Mouse (Mus musculus): ENCODE measurements at regions not wholly inside any gene's neighbourhood (a gene's known extent, or its start where the extent isn't known, plus 50 kb on each side); places are given as distances from the start of the nearest gene placed in this dataset.

DNA sequence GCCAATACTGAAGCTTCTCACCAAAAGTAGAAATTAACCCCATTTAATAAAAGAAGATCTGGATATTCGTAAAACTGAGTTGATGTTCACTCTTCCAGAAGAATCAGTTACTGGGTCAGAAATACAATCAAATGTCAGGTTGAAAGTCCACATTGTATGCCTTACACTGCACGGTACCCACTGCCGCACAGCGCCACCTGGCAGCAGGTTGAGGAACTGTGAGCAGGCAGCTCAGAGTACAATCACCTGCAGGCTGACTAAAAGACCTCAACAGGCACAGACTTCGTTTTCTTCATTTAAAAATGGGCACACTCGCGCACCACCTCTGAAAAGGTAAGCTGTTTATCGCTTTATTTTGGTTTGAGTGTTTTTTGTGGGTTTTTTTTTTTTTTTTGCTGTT is 341.8 kb upstream of the Mms22l start:
- peak; percentile 60 to 69; a peak in 3 of 4 replicates for ATAC-seq (replicated peaks in 1 of 2; ENCODE audit: insufficient read depth in 1 of 2, low FRiP score in 2 of 2, low TSS enrichment in 1 of 2, low read depth in 1 of 2, poor library complexity in 2 of 2, severe bottlenecking in 2 of 2)

DNA sequence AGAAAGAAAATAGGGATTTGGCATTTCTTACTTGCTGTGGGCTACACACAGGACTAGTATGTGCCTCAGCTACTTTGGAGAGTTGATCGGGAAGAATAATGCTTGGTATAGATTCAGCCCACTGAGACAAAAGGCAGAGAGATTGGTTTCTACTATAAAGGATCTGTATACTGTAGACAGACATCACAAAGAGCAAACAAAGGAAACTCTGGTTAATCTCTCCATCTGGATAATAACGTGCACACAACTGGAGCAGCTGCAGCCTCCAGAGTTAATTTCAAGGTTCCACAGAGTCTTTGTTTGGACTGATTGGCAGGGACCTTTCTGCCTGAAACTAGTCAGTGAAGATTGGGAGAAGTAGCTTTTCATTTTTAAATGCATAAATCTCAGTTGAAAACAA is 322.5 kb upstream of the Mms22l start:
- ATAC-seq (replicated peaks in 1 of 2; ENCODE audit: insufficient read depth in 1 of 2, low FRiP score in 2 of 2, low TSS enrichment in 1 of 2, low read depth in 1 of 2, poor library complexity in 2 of 2, severe bottlenecking in 2 of 2): no peak

DNA sequence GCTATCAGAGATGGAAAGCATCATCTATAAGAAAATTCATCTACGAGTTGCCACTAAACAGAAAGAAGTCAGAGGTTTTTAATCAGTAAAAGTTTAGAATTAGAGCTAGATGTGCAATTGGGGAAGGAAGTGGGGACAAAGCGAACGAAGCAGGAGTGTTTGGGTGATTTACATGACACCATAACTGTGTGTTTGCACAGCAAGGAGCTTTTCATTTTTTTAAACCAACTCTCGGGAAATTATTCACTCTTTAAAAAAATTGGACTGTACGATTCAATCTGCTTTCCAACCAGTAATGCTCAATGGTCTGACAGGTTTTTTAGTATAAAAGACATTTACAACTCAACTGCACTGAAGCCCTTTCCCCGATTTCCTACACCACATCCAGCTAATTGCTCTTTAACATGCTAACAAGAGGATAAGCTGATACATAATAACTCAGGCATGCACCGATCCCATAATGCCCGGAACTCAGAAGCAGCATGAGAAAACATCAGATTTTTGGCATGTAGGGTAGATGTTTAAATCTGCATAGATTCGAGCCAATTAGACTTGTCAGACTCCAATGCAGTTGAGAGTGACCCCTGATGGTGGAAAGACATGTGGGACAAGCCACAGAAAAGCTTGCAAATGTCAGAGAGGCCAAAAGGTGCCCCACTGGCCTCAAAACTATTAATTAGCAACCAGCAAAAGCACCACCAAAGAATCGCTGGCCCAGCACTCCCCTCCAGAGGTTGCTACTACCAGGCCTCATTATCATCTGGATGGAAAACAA is 282.8 kb upstream of the Mms22l start:
- no peak for ATAC-seq (replicated peaks in 1 of 2; ENCODE audit: insufficient read depth in 1 of 2, low FRiP score in 2 of 2, low TSS enrichment in 1 of 2, low read depth in 1 of 2, poor library complexity in 2 of 2, severe bottlenecking in 2 of 2)

DNA sequence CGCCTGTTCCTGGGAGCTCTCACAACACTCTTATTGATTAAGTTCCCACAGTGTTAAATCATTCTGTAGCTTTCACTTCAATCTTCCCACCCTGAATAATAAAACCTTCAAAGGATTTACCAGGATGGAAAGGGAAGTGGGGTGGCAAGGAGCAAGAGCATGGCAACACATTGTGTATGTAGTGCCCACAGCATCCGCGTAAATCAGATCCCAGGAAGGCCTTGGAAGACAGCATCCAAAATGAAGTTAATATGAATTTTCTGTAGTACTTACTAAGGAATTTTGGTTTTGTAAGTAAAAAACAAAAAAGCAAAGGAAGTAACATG is 282.3 kb upstream of the Mms22l start:
- no peak for ATAC-seq (replicated peaks in 1 of 2; ENCODE audit: insufficient read depth in 1 of 2, low FRiP score in 2 of 2, low TSS enrichment in 1 of 2, low read depth in 1 of 2, poor library complexity in 2 of 2, severe bottlenecking in 2 of 2)

DNA sequence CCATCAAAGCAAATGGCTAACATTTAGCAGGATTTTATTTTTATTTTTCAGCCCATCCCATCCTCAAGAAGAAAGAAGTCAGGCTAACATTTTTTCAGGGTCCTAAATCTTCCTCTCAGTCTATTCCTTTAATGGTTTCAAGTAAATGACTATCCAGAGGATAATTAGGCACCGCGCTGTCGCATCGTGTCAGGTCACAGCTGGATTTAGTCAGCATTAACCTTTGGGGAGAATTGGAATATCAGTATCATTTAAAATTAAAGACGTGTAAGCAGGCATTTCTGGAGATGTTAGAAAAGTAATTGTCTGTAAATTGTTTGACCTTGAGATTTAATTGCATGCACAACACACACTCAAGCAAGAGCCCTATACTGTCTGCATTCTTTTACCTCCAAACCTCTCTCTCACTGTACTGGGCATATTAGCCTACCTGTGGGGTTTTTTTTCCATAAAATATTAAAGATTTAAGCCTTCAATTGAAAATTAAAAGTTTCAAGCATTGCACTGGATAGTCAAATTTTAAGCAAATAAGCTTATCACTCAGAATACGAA is 277.8 kb upstream of the Mms22l start:
- no peak for ATAC-seq (replicated peaks in 1 of 2; ENCODE audit: insufficient read depth in 1 of 2, low FRiP score in 2 of 2, low TSS enrichment in 1 of 2, low read depth in 1 of 2, poor library complexity in 2 of 2, severe bottlenecking in 2 of 2)

DNA sequence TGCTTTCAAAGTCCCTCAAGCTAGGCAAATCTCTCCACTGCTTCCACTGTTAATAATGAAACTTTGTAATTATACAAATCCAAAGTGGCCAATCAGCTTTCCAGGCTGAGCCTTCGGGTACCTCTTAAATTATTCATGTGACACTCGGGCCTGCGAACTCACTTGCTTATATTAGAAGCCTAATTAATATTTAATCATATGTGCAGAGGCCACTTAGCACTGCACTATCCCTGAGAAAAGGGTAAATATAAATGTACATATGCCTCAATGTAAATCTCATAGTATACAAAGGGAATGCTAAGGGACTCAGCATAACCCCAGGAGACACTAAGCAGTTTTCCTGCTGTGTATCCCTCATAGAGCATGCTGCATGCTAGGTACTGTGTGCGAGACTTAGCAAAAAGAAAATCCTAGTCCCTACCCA is 277.2 kb upstream of the Mms22l start:
- no peak for ATAC-seq (replicated peaks in 1 of 2; ENCODE audit: insufficient read depth in 1 of 2, low FRiP score in 2 of 2, low TSS enrichment in 1 of 2, low read depth in 1 of 2, poor library complexity in 2 of 2, severe bottlenecking in 2 of 2)

DNA sequence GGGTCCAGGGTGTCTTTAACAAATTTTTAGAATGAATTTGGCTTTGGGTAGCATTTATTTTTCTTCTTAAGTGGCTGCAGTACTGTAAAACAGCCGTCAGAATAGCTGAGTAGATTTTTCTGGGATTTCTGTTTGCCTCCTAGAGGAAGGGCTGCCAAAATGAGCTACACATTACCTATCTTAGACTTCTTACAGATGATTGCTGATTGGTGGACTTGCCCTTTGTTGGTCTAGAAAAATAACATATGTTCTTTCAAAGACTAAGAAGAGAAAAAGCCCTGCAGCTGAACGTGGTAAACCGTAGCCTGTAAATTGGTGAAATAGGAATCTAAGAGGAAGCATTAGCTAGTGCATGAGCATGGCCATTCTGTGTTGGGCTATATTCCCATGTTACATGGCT is 276.7 kb upstream of the Mms22l start:
- no peak for ATAC-seq (replicated peaks in 1 of 2; ENCODE audit: insufficient read depth in 1 of 2, low FRiP score in 2 of 2, low TSS enrichment in 1 of 2, low read depth in 1 of 2, poor library complexity in 2 of 2, severe bottlenecking in 2 of 2)

DNA sequence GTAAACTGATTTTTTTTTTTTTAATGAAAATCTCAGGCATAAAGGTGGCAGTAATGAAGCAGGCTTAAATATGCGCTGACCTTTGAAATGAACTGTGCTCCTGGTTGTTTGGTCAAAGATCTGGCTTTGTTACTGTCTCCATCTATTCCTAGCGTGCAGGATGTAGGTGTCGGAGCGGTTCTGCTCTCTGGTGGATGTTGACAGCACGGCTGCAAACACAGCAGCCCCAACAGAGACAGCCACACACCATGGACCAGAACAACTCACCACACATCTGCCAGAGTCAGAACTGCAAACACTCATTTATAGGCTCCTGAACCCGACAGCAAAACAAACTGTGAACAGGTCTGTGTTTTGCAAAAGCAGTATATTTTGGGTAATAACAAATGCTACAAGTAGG is 251.1 kb upstream of the Mms22l start:
- ATAC-seq (replicated peaks in 1 of 2; ENCODE audit: insufficient read depth in 1 of 2, low FRiP score in 2 of 2, low TSS enrichment in 1 of 2, low read depth in 1 of 2, poor library complexity in 2 of 2, severe bottlenecking in 2 of 2): no peak

DNA sequence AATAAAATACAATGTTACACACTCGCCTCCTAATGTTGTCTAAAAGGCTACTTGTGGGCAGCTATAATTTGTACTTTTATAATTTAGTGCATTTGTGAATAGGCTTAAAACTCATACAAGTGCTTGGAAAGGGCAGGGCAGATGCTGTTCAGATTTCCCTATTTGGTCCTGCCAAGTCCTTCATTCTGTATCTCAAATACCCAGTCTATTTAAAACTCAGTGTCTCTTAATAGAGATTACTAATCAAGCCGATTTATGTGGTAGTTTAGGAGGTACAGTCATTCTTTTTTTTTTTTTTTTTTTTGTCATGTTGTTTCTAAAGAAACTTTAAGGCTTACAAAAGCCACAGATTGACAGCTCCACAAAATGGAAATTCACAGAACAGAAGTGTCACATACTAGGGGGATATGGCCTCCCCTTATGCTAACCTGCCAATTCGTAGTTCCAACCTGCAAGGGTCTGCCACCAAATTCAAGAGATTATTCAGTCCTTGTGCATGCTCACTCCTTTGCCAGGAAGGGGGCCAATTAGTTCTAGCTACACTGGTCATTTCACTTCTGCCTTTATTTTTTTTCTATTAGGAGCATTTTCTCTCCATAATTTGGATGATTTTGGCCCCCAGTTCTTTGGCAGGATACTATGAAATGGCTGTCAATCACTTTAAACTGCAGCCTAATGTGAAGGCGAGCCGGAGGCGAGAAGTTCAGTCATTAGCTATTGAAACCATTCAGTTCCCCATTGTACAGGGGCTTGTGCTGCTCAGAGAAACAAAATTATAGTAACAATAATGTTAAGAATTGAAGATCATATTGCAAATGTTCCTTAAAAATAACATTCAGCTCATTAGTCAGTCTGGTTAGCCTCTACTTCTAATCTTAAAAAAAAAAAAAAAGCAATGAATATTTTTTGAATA is 247.9 kb upstream of the Mms22l start:
- ATAC-seq (replicated peaks in 1 of 2; ENCODE audit: insufficient read depth in 1 of 2, low FRiP score in 2 of 2, low TSS enrichment in 1 of 2, low read depth in 1 of 2, poor library complexity in 2 of 2, severe bottlenecking in 2 of 2): no peak

DNA sequence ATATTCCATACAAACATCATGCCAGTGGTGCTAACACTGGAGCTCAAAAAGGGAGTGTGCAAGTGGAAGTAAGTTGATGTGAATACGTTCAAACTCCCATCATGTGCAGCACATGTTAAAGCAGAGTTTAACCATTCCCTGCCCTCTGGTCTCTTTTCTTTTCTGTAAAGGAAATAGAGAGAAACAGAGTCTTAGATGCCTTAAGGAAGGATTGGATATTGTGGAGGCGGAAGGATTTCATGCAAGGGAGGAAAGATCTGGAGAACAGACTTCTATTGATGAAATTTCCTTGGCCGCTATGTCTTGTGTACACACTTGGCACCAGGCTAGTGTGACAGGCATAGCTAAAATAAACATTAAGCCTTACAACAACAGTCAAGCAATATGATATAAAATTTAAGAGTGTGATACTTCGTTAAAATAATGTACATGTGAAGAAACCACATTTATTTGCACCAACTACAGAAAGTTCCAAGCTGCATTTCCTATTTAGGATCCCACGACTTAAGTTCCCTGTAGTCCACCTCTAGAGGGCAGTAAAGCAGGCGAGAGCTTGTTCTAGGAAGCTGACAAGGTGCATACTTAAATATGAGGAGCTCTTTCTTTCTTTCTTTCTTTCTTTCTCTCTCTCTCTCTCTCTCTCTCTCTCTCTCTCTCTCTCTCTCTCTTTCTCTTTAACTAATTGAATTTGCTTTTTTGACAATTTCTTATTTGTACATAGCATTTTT is 246.8 kb upstream of the Mms22l start:
- ATAC-seq (replicated peaks in 1 of 2; ENCODE audit: insufficient read depth in 1 of 2, low FRiP score in 2 of 2, low TSS enrichment in 1 of 2, low read depth in 1 of 2, poor library complexity in 2 of 2, severe bottlenecking in 2 of 2): no peak

DNA sequence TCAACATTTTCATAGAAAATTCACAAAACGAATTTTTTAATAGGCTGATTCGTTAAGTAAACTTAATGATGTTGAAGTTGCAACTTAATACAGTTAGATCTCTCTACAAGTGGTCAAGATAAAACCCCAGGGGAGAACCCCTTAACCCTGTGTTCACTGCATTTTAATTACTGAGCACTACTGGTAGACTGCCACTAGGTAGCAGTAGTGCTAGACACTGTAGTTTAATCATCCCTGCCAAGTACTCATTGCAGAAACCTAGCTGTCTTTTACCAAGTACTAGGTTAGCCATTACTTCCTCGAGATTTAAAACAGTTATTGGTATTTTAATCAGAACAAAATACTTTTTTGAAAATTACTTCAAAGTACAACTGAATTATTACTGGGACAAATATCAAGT is 218.1 kb upstream of the Mms22l start:
- ATAC-seq (replicated peaks in 1 of 2; ENCODE audit: insufficient read depth in 1 of 2, low FRiP score in 2 of 2, low TSS enrichment in 1 of 2, low read depth in 1 of 2, poor library complexity in 2 of 2, severe bottlenecking in 2 of 2): no peak
